Mouse (Mus musculus) liver, embryonic 12.5 days (tissue): ENCODE results near the gene Clic4. TPM values are rescaled to one million over a fixed set of nuclear protein-coding genes. Genes with fewer than 3 reads are reported as not detected.
A peak's percentile ranks its signal among the peaks of the same experiment; 100 is the strongest.

Experiments used
- ATAC-seq: fragments of 200-750 bp; cut with Nextera tagmentation; 2 replicates; pipeline ENCODE4 v1.8.0; 2017; ENCODE audit warnings: moderate number of reproducible peaks, mild to moderate bottlenecking, moderate library complexity
- H3K27ac ChIP-seq: fragments of 300-500 bp; sonication (generic); 2 replicates; pipeline ENCODE4 v1.5.1; 2016; ENCODE audit warnings: mild to moderate bottlenecking
- H3K27me3 ChIP-seq: fragments of 300-500 bp; sonication (generic); replicated peaks from 2 replicates; pipeline ENCODE4 v1.6.1; 2016; ENCODE audit warnings: mild to moderate bottlenecking, moderate library complexity
- H3K36me3 ChIP-seq: fragments of 300-500 bp; sonication (generic); 2 replicates; pipeline ENCODE4 v1.6.1; 2016; ENCODE audit warnings: mild to moderate bottlenecking, moderate library complexity
- H3K4me1 ChIP-seq: fragments of 300-500 bp; sonication (generic); 2 replicates; pipeline ENCODE4 v1.6.1; 2016
- H3K4me2 ChIP-seq: fragments of 300-500 bp; sonication (generic); 2 replicates; pipeline ENCODE4 v1.6.1; 2016; ENCODE audit warnings: mild to moderate bottlenecking, moderate library complexity
- H3K4me3 ChIP-seq: fragments of 300-500 bp; sonication (generic); 2 replicates; pipeline ENCODE4 v1.5.1; 2016; ENCODE audit warnings: mild to moderate bottlenecking, moderate library complexity
- H3K9ac ChIP-seq: fragments of 300-500 bp; sonication (generic); 2 replicates; pipeline ENCODE4 v1.6.1; 2016; ENCODE audit warnings: mild to moderate bottlenecking, moderate library complexity
- H3K9me3 ChIP-seq: fragments of 300-500 bp; sonication (generic); replicated peaks from 2 replicates; pipeline ENCODE4 v1.6.1; 2016; ENCODE audit warnings: mild to moderate bottlenecking, moderate library complexity
- WGBS: fragments of 180-500 bp; shearing (Covaris S2); methylation state at CpG from one replicate; pipeline ENCODE4 v1.1.7; 2016; ENCODE audit not compliant: insufficient replicate concordance; 5-methylcytosine and 5-hydroxymethylcytosine counted together
- polyA plus RNA-seq: library from polyadenylated mRNA; unstranded; fragments of >200 nt; fragmentation: Nextera tagmentation; extraction: Ambion mirVana; gene quantifications from 2 replicates; pipeline ENCODE4 v1.2.1, GENCODE M21; 2016

Clic4 gene
- polyA plus RNA-seq: 161 and 169 TPM in 2 replicates

DNA sequence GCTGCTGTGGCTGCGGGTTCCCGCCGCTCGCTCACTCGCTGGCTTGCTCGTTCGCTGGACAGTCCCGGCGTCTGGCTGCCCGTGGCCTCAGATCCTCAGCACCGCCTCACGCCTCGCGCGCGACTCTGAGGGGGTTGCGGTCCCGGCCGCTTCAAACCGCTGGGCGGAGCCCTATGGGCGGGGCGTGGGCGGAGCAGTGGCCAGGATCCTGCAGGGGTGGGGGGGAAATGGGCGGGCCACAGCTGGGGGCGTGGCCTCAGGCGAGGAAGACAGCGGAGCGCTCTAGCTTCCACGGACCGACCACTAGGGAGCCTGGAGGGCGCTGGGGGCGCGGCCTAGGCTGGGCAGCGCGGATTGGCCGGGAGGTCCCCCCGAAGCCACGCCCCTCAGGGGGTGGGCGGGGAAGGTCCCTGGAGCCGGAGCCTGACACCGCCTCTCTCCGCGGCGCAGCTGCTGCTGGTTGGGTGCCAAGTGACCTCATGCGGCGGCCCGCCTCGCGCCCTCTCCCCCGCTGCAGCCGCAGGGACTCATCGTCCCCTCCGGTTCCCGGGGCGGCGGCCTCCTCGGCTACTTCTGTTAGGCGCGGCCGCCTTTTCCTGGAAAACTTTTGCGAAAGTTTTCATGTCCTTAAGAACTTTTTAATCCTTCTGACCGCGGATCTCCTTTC, at the start of gene Clic4:
Gene Clic4, minus strand, starts transcription at position 175 of the 667 bp plus-strand sequence.
- peaks cover 76% of the 10 kb centered on the region for H3K4me1 ChIP-seq
- no peaks in the 10 kb centered on the region; the same call in 1 of the 2 replicates for H3K27me3 ChIP-seq
- under 1% methylated on average over 56 of the region's 64 CpGs for WGBS
- peak within 1 kb of the TSS; percentile 95 for H3K27ac ChIP-seq
- peak within 1 kb of the TSS; percentile 90 for H3K4me3 ChIP-seq
- H3K9me3 ChIP-seq: no peaks in the 10 kb centered on the region
- H3K4me2 ChIP-seq: peak within 1 kb of the TSS; percentile 90
- peaks cover 24% of the 10 kb centered on the region for H3K36me3 ChIP-seq
- ATAC-seq: peak; percentile 95
- peak within 1 kb of the TSS; percentile 97 for H3K9ac ChIP-seq

DNA sequence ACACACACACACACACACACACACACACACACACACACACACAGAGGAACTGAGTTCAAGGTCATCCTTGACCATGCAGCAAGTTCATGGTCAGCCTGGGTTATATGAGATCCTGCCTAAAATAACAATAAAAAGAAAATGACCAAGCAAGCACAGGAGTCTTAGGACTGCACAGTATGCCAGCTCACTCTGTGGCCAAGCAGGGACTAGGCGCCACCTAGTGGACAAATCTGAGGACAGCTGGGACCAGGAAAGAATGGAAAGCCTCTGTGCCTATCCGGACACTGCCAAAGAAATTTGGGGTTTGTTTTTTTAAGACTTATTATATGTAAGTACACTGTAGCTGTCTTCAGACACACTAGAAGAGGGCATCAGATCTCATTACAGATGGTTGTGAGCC, 45.4 kb upstream of the Clic4 start:
- H3K27me3 ChIP-seq: no peaks in the 10 kb centered on the region
- H3K27ac ChIP-seq: peak overlapping the region; percentile 60
- 38% methylated on average over 2 of the region's 2 CpGs for WGBS
- H3K4me1 ChIP-seq: peaks cover 33% of the 10 kb centered on the region
- no peak overlapping the region for H3K4me3 ChIP-seq
- H3K9ac ChIP-seq: no peak overlapping the region
- ATAC-seq: 0 out of 2 replicates have a peak, but pooled peaks have one; percentile 30
- H3K36me3 ChIP-seq: peaks cover 84% of the 10 kb centered on the region
- peaks cover 7% of the 10 kb centered on the region for H3K9me3 ChIP-seq
- H3K4me2 ChIP-seq: no peak overlapping the region

DNA sequence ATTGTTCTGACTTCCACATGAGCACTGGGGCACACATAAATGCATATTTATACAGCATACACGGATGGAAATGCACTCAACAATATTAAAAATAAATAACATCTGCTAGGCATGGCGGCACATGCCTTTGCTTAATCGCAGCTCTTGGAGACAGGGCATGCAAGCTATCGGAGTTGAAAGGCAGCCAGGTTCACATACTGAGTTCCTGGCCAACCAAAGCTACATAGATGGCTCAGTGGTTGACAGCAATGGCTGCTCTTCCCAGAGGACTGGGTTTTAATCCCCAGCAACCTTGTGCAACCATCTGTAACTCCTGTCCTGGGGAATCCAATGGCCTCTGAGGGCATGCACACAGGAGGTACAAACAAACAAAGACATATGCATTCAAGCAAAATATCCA, 44.9 kb upstream of the Clic4 start:
- H3K36me3 ChIP-seq: peaks cover 80% of the 10 kb centered on the region
- 86% methylated on average over 4 of the region's 4 CpGs for WGBS
- peak overlapping the region; percentile 60 for H3K27ac ChIP-seq
- peaks cover 7% of the 10 kb centered on the region for H3K9me3 ChIP-seq
- ATAC-seq: no peak
- no peaks in the 10 kb centered on the region for H3K27me3 ChIP-seq
- H3K9ac ChIP-seq: no peak overlapping the region
- H3K4me3 ChIP-seq: no peak overlapping the region
- peaks cover 37% of the 10 kb centered on the region for H3K4me1 ChIP-seq
- H3K4me2 ChIP-seq: no peak overlapping the region

DNA sequence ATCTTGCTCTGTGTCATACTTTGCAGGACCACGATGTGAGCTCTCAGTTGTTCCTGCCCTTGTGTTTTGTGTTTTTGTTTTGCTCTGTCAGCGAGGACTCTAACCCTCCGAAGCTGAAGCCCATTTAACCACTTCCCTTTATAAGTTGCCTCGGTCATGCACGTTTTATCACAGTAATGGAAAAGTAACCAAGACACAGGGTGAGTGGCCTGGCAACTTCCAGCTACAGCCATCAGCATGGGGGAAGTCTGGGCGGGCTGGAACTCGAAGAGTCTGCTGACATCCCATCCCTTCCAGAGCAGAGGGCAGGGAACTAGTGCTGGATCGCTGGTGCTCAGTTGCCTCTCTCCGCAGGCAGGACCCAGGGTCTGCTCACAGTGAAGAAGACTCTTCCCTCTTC, 42.7 kb upstream of the Clic4 start:
- ATAC-seq: no peak
- Histone ChIP-seq H3K9ac (no peak overlapping the region), H3K4me3 (no peak overlapping the region), H3K4me2 (0 out of 2 replicates have a peak overlapping the region, but pooled peaks have one; percentile 73), H3K27me3 (no peaks in the 10 kb centered on the region), H3K27ac (peak overlapping the region; percentile 95), H3K9me3 (peaks cover 7% of the 10 kb centered on the region), H3K36me3 (peaks cover 58% of the 10 kb centered on the region), H3K4me1 (peaks cover 48% of the 10 kb centered on the region)
- 83% methylated on average over 9 of the region's 9 CpGs for WGBS

DNA sequence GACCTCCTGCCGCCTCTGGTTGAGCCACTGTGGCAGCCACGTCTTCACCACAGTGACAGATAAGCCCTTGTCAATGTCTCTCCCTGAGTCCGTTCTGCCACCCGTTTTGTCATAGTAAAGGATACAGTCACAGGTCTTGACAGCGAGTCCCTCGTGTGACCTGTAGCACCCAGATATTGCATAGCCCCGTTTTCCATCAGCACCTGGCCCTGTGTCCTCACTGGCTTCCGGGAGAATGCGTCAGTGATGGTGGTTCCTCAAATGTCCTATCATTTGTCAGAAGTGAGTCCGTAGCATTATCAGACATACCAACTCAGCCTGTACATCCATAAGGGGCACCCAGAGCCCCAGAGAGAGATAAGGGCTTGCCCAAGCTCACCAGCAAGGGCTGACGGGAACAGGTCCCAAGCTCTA, 41.8 kb upstream of the Clic4 start:
- peak; percentile 81 for ATAC-seq
- peaks cover 7% of the 10 kb centered on the region for H3K9me3 ChIP-seq
- H3K4me3 ChIP-seq: peak overlapping the region; percentile 41
- no peaks in the 10 kb centered on the region for H3K27me3 ChIP-seq
- H3K27ac ChIP-seq: peak overlapping the region; percentile 95
- H3K36me3 ChIP-seq: peaks cover 49% of the 10 kb centered on the region
- H3K4me2 ChIP-seq: peak overlapping the region; percentile 73
- H3K4me1 ChIP-seq: peaks cover 57% of the 10 kb centered on the region
- 24% methylated on average over 11 of the region's 11 CpGs for WGBS
- peak overlapping the region; percentile 68 for H3K9ac ChIP-seq

DNA sequence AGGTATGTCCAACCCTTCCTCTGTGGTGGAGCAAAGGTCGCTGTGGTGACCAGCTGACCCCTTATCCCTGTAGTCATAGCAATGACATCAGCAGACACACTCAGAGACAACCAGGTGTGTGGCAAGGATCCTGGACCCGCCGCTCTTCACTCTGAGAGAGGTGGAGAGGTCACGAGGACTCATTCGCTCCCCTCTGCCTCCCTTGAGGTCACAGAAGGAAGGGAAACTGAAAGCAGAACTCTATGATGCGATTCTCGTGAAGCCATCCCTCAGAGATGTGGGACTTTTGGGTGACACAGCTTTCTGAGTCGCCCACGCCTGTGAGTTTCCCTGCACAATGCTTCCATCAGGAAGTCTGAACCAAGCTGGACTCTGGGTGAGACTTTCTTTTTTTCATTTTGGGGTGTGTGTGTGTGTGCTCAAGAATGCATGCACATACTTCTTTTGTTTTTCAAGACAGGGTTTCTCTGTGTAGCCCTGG, 41.2 kb upstream of the Clic4 start:
- Histone ChIP-seq H3K27ac (peak overlapping the region; percentile 95), H3K36me3 (peaks cover 43% of the 10 kb centered on the region), H3K4me2 (peak overlapping the region; percentile 73), H3K9me3 (peaks cover 7% of the 10 kb centered on the region), H3K4me3 (peak overlapping the region; percentile 41), H3K27me3 (0 out of 2 replicates have a peak, but pooled peaks cover 2% of the 10 kb centered on the region), H3K9ac (peak overlapping the region; percentile 68), H3K4me1 (peaks cover 63% of the 10 kb centered on the region)
- peak; percentile 11; the same call in 1 of the 2 replicates for ATAC-seq
- 15% methylated on average over 9 of the region's 9 CpGs for WGBS

DNA sequence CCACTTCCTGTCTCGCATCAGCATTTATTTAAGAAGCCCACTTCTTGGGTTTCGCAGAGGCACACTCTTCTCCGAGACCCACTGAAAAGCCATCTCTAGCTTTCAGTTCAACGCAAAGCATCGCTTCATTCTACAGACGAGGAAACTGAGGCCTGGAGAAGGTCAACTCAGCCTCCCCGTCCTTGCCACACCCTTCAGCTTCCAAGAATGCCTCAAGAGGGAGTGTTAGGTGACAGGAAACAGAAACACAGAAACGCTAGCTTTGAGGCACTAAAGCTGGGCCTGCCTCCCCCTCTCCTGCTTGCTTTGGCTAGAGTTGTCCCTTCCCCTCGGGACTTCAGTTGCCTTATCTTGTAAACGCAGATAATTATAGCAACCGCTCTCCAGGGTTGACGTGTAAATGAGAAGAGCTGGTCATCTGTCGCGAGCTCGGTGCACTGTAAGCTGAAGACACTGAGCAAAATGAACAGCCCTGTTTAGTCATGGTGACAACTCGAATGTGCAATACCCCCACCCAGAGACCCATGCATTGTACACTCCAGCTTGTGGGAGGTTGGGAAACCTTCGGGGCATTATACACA, 40.6 kb upstream of the Clic4 start:
- H3K36me3 ChIP-seq: peaks cover 37% of the 10 kb centered on the region
- peak overlapping the region; percentile 73 for H3K4me2 ChIP-seq
- peak overlapping the region; percentile 41 for H3K4me3 ChIP-seq
- 0 out of 2 replicates have a peak, but pooled peaks cover 2% of the 10 kb centered on the region for H3K27me3 ChIP-seq
- H3K9me3 ChIP-seq: peaks cover 7% of the 10 kb centered on the region
- 13% methylated on average over 17 of the region's 17 CpGs for WGBS
- peaks cover 63% of the 10 kb centered on the region for H3K4me1 ChIP-seq
- peak overlapping the region; percentile 95 for H3K27ac ChIP-seq
- peak; percentile 68 for ATAC-seq
- H3K9ac ChIP-seq: peak overlapping the region; percentile 68

DNA sequence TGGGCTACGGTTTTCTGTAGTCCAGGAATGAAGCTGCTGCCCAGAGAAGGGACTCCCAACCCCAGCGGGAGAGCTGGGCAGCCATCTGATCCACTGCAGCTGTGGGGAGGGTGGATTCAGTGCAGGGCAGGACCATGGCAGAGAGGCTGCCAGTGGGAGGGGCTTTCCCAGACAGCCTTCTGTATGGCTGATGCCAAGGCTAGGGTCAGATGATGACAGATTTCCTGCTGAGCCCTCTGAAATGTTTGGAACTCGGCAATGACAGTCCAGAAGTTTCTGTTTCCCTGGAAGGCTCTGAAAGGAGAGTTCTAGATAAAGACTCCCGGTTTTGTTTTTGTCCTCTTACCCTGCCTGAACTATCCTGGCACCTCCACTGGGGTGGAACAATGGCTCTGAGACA, 40.1 kb upstream of the Clic4 start:
- Histone ChIP-seq H3K27ac (peak overlapping the region; percentile 95), H3K4me2 (peak overlapping the region; percentile 73), H3K9ac (peak overlapping the region; percentile 68), H3K4me3 (peak overlapping the region; percentile 41), H3K4me1 (peaks cover 63% of the 10 kb centered on the region), H3K27me3 (0 out of 2 replicates have a peak, but pooled peaks cover 2% of the 10 kb centered on the region), H3K9me3 (peaks cover 7% of the 10 kb centered on the region), H3K36me3 (peaks cover 32% of the 10 kb centered on the region)
- 28% methylated on average over 4 of the region's 4 CpGs for WGBS
- peak; percentile 58 for ATAC-seq

DNA sequence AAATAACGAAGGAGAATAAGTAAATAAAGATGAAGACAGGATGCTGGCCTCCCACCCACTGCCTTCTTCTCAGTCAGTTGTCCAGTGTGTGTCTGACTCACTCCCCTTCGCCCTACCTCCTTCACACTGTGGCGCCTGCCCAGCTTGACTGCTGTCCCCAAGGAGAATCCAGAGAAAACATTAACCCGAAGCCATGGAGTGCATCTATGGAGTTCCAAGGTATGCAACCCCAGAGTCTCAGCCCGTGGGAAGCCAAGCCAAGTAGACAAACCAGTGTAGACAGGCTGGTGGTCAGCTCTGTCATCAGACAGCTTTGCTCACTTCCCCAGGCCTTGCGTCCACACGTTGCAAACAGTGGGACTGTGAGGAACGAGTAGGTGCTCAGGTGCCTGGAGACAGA, 37.8 kb upstream of the Clic4 start:
- H3K9me3 ChIP-seq: peaks cover 5% of the 10 kb centered on the region
- no peak for ATAC-seq
- 72% methylated on average over 8 of the region's 8 CpGs for WGBS

DNA sequence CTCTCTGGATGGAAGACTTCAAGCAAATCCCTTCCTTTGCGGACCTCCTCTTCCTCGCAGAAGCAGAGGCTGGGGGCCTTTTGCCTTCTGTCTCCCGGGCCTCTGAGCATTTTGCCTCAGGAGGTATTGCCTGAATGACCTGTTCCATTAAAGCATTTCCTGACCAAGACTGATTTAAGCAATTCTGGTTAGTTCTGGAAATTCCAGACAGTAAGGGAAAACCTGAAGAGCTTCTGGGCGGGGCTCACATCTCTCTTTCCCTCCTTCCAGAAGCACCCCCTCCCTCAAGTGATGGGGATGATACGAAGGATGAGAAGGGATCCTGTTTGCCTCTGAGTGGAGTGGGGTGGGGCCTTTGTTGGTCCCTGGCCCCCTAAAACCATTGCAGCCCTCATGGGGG, 37.1 kb upstream of the Clic4 start:
- no peaks in the 10 kb centered on the region for H3K9me3 ChIP-seq
- peaks cover 74% of the 10 kb centered on the region for H3K4me1 ChIP-seq
- no peak overlapping the region for H3K27ac ChIP-seq
- no peak for ATAC-seq
- H3K4me2 ChIP-seq: no peak overlapping the region
- peaks cover 2% of the 10 kb centered on the region for H3K36me3 ChIP-seq
- 69% methylated on average over 5 of the region's 5 CpGs for WGBS
- no peak overlapping the region for H3K9ac ChIP-seq
- H3K27me3 ChIP-seq: 0 out of 2 replicates have a peak, but pooled peaks cover 2% of the 10 kb centered on the region
- H3K4me3 ChIP-seq: no peak overlapping the region

More for the DNA sequence above, 37.8 kb upstream of the Clic4 start:
- Histone ChIP-seq H3K4me2 (no peak overlapping the region), H3K27ac (no peak overlapping the region), H3K4me1 (peaks cover 80% of the 10 kb centered on the region), H3K9ac (no peak overlapping the region), H3K4me3 (no peak overlapping the region), H3K36me3 (peaks cover 8% of the 10 kb centered on the region), H3K27me3 (0 out of 2 replicates have a peak, but pooled peaks cover 2% of the 10 kb centered on the region)

DNA sequence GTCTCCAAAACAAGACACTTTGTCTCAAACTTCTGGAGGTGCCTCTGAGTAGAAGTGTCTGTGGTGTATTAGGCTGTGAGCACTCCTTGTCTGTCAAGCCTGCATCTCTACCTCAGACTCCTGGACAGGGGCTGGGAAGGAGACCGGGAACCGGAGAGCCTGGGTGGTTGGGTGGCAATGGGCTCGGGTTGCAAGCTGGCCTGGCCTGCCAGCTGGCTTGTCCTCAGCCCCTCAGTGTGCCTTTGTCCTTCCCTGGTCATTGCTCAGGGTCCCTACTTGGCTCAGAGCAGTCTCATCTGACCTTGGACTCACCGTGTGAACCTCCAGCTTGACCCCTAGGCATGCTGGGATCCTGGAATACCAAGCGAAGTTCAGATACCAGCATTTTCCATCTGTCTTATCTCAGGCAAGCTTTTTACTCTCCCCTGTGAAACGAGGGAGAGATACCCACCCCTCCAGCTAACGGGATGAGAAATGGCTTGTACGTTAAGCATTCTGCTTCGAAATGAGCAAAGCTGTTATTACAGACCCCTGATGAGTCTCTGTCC, 36.6 kb upstream of the Clic4 start:
- Histone ChIP-seq H3K27ac (no peak overlapping the region), H3K4me1 (peaks cover 69% of the 10 kb centered on the region)
- 60% methylated on average over 9 of the region's 9 CpGs for WGBS

More for the DNA sequence above, 36.6 kb upstream of the Clic4 start:
- H3K27me3 ChIP-seq: 0 out of 2 replicates have a peak, but pooled peaks cover 2% of the 10 kb centered on the region
- no peak for ATAC-seq
- no peak overlapping the region for H3K4me3 ChIP-seq
- no peak overlapping the region for H3K9ac ChIP-seq
- H3K36me3 ChIP-seq: no peaks in the 10 kb centered on the region
- no peaks in the 10 kb centered on the region for H3K9me3 ChIP-seq
- no peak overlapping the region for H3K4me2 ChIP-seq
